Mouse (Mus musculus) thymus, postnatal 14 days (tissue): ENCODE results near the gene Celsr2.
A peak's percentile ranks its signal among the peaks of the same experiment; 100 is the strongest.

Source experiments
- DNase-seq: peaks from one replicate; pipeline ENCODE4 v3.0.0; 2021

The Celsr2 gene

DNA sequence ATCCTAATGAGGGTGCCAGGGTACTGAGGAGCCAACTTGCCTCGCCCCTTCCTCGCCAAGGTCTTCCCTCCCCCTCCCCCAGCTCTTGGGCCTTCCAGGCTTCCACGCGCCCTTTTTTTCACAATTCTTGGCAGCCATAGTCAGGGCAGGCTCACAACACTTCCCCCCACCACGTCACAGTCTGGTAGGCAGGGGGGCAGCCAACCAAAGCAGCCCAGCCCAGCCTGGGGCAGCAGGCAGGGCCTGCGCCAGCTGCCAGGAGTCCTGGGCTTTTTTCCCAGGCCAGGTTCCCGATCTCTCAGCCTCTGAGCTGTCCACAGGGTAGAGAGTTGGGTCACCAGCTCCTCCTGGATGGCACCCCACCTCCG, 3.6 kb downstream of the Celsr2 start:
- no peak for DNase-seq

- no peak for DNase-seq
Observed at GRCm38 (mm10) chr3:108411026-108411753, 4.2 kb downstream of the Celsr2 start.

GRCm38 (mm10) chr3:108410359-108410714, 5.0 kb downstream of the Celsr2 start:
- no peak for DNase-seq

DNA sequence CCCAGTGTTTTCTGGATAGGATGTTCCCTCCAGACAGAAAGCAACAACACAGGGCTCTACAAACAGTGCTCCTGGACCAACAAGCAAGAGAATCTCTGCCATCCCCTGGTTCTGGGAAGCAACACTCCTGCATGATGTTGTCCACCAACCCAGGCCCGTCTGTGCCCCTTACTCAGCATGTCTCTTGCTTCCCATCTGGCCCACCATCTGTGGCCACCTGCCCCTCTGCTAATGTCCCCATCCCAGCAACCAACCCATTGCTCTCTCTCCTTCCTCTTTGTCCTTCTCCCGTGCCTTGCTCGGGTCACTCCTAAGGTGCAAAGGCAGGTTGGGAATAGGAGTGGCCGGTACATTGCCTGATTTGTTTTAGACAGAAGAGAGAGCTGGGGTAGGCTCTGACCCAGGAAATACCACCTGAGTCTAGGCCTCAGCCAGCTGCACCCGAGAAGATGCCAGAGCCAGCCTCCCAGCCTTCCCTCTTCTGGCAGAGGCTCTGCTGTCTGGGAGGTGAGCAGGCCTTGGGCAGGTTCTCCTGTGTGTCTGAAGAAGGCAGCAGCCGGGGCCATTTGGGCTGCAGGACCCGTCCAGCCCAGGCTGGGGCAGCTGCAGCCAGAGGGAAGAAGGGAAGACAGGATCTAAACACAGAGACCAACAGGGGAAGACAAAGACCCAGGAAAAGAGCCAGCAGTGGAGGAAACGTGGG, 5.5 kb downstream of the Celsr2 start:
- DNase-seq, result no peak

GRCm38 (mm10) chr3:108408517-108409008, 6.8 kb downstream of the Celsr2 start:
- no peak for DNase-seq

- no peak for DNase-seq
Observed at GRCm38 (mm10) chr3:108406306-108406885, 9.0 kb downstream of the Celsr2 start.

- DNase-seq, result no peak
Observed at GRCm38 (mm10) chr3:108405536-108406305, 9.6 kb downstream of the Celsr2 start.

- no peak for DNase-seq
Observed at GRCm38 (mm10) chr3:108402528-108402920, 12.8 kb downstream of the Celsr2 start.

DNA sequence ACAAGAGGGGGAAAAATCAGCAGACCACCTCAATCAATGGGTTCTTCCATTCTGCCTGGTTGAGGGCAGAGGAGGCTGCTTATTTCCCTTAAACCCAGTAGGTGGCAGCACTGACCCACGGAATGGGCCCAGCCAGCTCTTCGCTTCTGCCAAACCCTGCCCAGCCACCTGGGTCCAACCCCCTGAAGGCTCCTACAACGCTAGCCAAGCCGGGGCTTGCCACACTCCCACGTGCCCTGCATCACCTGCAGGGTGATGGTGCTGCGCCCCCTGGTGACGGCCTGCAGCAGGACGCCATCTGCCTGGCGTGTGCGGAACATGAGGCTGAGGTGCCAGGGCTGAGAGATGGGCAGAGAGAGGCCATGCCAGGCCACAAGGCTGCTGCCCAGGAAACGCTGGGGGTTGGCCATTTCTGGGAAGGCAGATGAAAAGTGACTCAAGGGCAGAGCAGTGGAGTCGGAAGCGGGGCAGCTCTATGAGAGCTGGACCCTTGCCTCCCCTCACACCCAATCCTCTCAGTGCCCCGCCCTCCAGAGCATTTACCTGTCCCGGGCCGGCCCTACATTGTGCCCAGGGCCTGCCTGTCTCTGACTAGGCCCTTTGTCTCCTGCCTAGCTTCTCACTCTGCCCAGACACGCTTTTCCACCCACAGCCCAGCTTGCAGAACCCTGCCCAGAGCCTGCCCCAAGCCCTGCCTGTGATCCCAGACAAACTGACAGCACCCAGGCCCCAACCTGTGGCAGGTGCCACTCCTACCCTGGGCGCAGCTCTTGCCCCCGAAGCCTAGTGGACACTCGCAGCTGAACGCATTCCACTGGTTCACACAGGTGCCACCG, 13.4 kb downstream of the Celsr2 start:
- peak; percentile 96 for DNase-seq

- no peak for DNase-seq
Observed at GRCm38 (mm10) chr3:108400442-108400841, 14.9 kb downstream of the Celsr2 start.

GRCm38 (mm10) chr3:108398281-108398680, 17.1 kb downstream of the Celsr2 start:
- no peak for DNase-seq

GRCm38 (mm10) chr3:108392793-108393192, 22.6 kb downstream of the Celsr2 start:
- no peak for DNase-seq

GRCm38 (mm10) chr3:108392299-108392698, 23.1 kb downstream of the Celsr2 start:
- DNase-seq, result no peak

DNA sequence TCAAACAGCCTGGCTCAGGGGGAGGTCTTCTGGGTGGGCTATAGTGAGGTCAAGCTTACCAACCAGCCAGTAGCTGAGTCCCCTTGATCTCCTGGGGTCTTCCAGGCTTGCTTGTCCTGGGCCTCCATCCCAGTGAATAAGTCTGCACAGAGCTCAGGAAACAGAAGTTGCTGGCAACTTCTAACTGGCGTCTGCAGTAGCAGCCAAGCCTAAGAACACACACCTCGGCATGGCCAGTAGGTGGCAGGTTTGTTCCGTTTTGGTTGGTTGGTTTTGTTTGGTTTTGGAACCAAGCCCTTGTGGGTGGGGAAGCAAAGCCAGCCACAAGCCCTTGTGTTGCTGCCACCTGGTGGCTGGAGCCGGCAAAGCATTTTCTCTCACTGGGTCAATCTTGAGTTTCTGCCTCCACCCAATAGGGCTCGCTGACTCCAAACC, 26.2 kb downstream of the Celsr2 start:
- peak; percentile 96 for DNase-seq

- DNase-seq, result no peak
Observed at GRCm38 (mm10) chr3:108386186-108386585, 29.2 kb downstream of the Celsr2 start.

DNA sequence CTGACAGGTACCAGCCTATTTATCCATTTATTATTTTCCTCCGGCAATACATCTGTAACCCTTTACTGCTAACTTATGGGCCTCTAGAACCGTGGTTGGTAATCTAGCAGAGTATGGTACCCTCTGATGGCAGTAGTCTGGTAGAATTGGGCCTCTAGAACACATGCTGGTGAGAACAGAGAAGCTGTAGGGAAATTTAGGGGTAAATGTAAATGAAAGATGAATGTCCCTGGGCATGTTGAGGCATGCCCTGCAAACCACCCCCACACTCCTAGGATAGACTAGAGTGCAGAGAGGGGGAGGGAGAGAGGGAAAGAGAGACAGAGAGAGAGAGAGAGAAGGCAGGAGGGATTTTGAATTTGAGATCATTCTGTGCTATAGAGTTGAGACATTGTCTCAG, 30.9 kb downstream of the Celsr2 start:
- DNase-seq, result no peak

GRCm38 (mm10) chr3:108383485-108384354, 31.6 kb downstream of the Celsr2 start, which contains the start of gene Psrc1:
TSS of gene Psrc1 (plus strand) at chr3:108383839.
- DNase-seq, result peak; percentile 86

DNA sequence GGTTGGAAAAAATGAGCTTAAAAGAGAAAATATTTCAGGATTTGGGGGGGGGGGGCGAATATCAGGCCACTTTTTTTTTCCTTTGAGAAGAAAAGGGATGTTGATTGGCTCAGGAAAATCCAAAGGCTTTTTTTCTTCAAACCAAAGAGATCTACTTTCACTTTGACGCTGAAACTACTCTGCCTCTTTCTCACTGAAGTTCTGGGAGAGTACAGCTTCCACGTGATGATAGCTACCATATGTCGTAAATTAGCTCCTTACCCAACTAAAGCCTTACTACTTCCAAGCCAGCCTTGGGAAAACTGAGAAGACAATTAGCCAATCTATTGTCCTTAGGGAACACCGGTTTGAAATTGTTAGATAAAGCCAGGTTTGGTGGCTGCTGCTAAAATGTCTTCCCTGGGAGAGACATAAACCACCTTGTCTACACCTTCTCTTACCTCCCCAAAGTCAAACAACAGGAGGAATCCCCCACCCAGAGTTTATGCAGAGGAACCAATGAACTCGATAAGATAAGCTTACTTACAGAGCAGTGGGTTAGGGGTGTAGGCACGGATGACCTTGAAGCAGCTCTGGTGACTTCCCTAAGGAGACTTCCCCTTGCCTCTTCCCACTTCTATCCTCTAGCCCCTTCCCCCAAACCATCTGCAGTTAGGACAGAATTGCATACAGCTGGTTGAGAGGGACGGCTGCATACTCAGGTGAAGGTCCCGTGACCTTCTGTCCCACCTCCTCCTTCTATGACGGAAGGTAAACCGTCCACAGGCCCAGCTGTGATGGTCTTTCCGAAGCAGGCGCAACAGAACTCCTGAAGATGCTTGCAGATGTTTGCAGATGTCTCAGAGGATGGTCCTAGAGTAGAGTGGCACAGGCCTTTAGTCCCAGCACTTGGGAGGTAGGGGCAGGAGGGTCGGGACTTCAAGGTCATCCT, 33.1 kb downstream of the Celsr2 start:
- DNase-seq, result no peak

- peak; percentile 35 for DNase-seq
Observed at GRCm38 (mm10) chr3:108380695-108381094, 34.7 kb downstream of the Celsr2 start.
